Mouse (Mus musculus) bone marrow macrophage, adult 2 months (primary cell): ENCODE data around the gene Armcx3. TPM values are rescaled to one million over a fixed set of nuclear protein-coding genes. Genes with fewer than 3 reads are reported as not detected.
"Not testable (repeated sequence)": the region's sequence is repeated elsewhere in the genome, so short reads cannot be mapped to it uniquely, and the experiment has no call there.

Source experiments
- H3K27ac ChIP-seq: 2 replicates; pipeline ENCODE4 v1.5.1; 2012; ENCODE audit warnings: low read depth, low read length; ENCODE audit not compliant: insufficient read depth
- H3K4me1 ChIP-seq: 2 replicates; pipeline ENCODE4 v1.6.1; 2012; ENCODE audit warnings: low read length; ENCODE audit not compliant: control insufficient read depth, insufficient read depth
- H3K4me3 ChIP-seq: 2 replicates; pipeline ENCODE4 v1.5.1; 2012; ENCODE audit warnings: mild to moderate bottlenecking, low read length, moderate library complexity; ENCODE audit not compliant: insufficient read depth
- CTCF ChIP-seq: IDR thresholded peaks from 2 replicates; pipeline ENCODE4 v1.5.1; 2012; ENCODE audit warnings: low read depth, mild to moderate bottlenecking, low read length, moderate library complexity
- POLR2A ChIP-seq: IDR thresholded peaks from 2 replicates; pipeline ENCODE4 v1.6.1; 2012; ENCODE audit warnings: mild to moderate bottlenecking, low read depth, low read length, borderline replicate concordance
- polyA plus RNA-seq: library from polyadenylated mRNA; stranded (reverse); fragments of >200 nt; gene quantifications from 2 replicates; pipeline ENCODE4 v1.2.4, GENCODE M21; 2012; ENCODE audit not compliant: missing spikeins, insufficient read depth, insufficient read length

The Armcx3 gene
- polyA plus RNA-seq, 1 experiment: 40.6 TPM

DNA sequence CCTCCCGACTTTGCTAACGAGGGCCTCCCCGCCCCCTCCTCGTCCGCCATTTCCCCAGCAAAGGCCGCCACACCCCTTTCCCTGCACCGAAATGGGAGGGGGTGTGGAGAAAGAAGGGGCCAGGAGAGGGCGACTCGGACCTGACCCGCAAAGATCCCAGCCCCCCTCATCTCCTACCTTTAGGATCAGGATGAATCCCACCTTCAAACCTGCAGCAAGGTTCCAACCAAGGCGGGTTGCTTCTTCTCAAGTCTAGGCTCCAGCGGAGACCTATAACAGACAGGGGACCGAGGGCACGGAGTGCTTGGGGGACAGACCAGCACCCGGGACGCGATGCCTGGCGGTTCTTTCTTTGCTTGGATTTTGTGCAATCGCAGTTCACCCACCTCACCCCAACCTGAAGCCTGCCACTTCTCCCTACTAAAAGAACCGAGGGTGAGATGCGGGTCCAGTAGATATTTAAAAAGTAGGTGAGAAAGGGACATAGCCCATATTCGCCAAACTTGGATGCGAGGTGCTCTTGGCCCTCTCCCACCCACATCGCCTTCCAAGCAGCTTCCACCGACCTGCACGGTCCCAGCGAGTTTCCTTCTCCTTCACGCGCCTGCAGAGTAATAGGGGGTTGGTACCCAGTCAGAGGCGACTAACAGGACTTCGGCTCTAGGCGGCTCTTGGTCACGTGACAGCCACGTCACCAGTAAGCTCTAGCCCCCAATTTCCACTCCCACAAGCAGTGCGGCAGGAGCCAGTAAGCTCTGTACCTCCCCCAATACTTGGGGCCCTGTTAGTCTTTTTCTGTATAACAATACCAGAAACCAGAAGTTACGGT lies 5.4 kb upstream of the Armcx3 start, which contains the start of gene Armcx6:
TSS of gene Armcx6 (minus strand) at position 654 of the 829 bp plus-strand sequence.
- H3K4me1 ChIP-seq: no peaks in the 10 kb centered on the region
- H3K4me3 ChIP-seq: peak within 1 kb of the TSS; percentile 53
- no peak within 1 kb of the TSS for H3K27ac ChIP-seq
- TF ChIP-seq CTCF (no peak), POLR2A (no peak)

DNA sequence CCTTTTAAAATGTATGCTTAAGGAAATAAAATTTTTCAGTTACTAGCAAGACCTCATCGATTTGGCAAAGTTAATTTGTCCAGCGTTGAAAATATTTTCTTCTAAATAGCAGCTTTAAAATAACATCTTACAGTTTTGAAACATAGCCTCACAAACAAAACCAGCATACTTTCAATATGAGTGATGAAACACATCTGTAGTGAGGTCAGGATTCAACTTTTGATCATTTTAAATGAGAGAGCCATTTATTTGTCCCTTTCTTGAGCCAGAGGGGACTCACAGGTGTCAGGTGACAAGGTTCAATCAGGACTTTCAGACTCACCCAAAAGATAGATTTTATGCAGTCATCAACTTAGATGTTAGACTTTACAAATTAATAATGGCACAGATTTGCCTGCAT lies 4.5 kb upstream of the Armcx3 start:
- Histone ChIP-seq H3K27ac (no peak overlapping the region), H3K4me1 (no peaks in the 10 kb centered on the region), H3K4me3 (no peak overlapping the region)
- TF ChIP-seq CTCF (no peak), POLR2A (no peak)

DNA sequence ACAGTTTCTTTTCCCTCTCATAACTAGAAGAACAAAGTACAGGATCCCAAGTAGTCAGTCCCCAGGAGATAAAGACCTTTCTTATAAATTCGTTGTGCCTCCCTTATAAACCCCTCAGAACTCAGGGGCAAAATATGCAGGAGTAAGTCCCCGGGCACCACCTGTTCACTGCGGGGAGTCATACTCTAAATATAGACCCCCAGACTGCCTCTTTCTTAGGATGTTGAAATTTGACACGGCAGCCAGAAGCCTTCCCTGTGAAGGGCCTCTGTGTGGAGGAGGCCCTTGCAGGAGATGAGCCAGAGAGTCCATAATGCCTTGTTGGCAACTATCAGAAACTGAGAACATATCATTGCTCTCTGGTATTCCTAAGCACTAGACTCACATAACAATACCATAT lies 3.8 kb upstream of the Armcx3 start:
- no peak overlapping the region for H3K27ac ChIP-seq
- H3K4me3 ChIP-seq: no peak overlapping the region
- 0 out of 2 replicates have a peak, but pooled peaks cover under 1% of the 10 kb centered on the region for H3K4me1 ChIP-seq
- TF ChIP-seq CTCF: no peak
- TF ChIP-seq POLR2A: no peak

DNA sequence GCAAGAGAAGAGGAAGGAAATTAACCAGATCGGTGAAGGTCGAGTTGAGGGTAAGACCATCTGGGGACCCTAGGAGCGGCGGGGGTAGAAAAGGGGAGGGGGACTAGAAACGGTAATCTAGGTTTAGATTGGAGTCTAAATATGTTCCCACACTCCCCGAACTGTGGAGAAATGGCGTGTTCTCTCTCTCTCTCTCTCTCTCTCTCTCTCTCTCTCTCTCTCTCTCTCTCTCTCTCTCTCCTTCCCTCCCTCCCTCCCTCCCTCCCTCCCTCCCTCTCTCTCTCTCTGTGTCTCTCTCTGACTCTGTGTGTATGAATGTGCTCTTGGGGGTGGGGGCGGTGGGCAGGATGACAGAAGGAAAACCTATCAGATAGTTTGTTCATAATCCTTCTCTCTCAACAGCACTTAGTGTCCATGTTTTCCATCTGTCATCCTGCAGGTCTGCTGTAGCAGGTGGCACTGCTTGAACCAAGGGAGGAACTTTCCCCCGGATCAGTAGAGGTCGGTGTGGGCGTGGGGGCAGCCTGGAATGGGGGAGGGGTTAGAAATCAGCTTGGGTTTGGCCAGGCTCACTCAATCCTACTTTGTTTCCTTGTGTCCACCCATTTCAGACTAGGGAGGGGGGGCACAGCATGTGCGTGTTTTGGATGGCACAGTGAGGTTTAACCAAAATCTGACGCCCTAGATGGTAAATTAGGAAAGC lies 1.0 kb downstream of the Armcx3 start:
- no peak for TF ChIP-seq POLR2A
- no peak for TF ChIP-seq CTCF
- Histone ChIP-seq H3K4me1 (0 out of 2 replicates have a peak, but pooled peaks cover 3% of the 10 kb centered on the region), H3K4me3 (peak overlapping the region; percentile 90), H3K27ac (no peak overlapping the region)

DNA sequence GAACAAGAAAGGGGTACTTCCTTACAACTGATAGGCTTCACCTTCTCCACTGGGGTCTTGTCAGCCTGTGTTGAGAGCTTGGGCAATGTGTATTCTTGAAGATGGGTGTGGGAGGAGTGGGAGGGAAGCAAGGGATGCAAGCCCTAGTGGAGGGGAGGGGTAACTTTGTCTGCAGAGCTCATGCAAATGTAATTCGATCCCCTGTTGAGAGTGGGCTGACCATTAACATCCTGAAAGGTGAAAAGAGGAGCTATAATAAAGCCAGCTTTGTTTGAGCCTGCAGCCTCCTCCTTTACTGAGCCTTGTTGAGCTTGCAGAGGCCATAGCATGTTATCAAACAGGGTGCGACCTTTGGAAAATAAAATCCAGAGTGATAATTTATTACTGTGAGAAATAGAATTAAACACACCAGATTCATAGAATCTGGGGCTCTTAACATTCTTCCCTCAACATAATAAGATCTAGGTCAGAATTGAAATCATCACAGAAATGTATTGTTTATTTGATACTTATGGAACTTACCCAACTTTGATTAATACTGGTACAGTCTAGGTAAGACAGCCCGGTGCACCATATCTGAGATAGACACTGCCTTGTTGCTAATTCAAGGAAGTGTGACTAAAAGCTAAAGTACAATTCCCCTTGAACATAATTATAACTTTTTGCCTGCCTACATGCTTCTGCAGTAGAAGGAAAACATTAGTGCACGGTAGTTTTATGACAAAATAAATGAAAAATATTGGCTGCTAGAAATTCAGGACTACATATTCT lies 7.2 kb downstream of the Armcx3 start:
- H3K27ac ChIP-seq, H3K4me1 ChIP-seq, H3K4me3 ChIP-seq: not testable (repeated sequence)

DNA sequence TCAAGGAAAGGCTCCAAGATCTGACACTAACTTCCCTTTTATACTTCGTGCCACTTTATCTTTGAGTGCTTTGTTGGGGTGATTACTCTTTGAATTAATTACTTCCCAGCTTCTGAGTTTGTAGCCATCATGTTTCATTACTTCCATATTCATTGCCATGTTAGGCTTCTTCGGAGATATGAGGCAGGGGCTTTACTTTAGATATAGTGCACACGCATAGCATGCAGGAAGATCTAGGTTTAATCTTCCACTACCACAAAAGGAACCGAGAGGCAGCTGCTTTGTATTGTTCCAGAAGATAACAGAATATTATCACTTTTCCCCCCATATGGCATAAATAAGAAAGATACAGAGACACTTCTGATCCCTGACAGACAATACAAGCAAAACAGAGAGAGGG lies 31.3 kb downstream of the Armcx3 start:
- Histone ChIP-seq H3K4me1 (no peaks in the 10 kb centered on the region), H3K27ac (no peak overlapping the region), H3K4me3 (no peak overlapping the region)
- TF ChIP-seq CTCF: no peak
- TF ChIP-seq POLR2A: no peak

DNA sequence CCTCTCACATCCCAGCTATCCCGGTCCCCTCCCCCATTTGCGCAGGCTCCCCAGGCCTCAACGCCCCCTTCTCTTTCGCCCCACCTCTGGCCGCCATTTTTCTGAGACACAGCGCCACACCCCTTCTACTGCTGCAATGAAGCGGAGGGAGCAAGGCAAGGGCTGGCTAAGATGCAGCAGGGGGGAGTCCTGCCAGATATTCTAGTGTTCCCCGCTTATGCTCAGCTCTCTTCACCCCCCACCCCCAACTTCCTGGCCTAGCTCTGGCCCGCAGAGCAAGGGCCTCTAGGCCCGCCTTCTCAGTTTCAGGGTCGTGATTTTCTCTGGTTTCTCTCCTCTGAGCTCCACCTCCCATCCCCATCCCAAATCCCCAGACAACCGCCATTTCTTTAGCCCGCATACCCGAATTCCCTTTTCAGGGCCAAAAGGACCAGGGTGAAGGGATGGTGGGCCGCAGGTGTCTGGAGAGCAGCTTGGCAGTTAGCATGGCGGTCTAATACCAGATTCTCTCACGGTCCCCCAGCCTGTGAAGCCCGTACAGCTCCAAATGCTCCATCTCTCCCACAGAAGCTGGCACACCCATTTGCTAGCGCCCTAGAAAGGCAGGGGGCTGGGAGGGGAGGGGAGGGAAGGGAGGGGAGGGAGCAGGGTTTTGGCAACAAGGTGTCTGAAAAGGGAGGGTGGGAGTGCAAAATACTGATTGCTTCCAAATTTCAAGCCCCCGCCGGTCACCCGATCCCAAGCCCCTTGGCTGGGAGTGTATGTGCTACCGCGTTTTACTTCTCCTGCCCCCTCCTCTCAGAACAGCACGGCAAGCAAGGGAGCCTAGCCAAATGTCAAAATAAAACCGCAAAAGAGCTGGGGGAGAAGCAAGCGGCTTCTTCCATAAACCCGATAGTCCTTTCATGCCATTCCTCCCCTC lies 51.7 kb downstream of the Armcx3 start:
- Histone ChIP-seq H3K27ac (no peak overlapping the region), H3K4me3 (peak overlapping the region; percentile 36), H3K4me1 (no peaks in the 10 kb centered on the region)
- TF ChIP-seq CTCF (no peak), POLR2A (no peak)

DNA sequence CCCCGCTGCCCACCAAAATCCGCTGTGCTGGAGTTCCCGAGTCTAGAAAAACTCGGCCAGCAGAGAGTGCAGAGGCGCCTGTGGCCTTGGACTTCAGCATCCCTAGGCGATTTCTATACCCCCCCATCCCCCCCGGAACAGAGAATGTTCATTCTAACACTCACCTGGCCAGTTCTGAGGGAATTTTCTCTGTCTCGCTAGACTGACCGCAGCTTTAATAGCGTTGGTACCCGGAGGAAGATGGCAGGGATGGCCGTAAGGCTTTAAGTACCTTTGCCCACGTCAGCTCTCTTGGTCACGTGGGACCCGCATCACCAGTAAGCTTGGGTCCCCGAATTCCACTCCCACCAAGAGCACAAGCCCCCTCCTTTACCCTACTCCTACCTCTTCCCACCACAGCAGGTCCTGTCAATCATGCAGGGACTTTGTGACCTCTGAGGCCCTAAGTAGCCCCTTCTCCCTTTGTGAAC lies 52.4 kb downstream of the Armcx3 start, which contains the start of gene Armcx2:
TSS of gene Armcx2 (minus strand) at position 467 of the 470 bp plus-strand sequence.
- Histone ChIP-seq H3K4me3 (peak within 1 kb of the TSS; percentile 36), H3K4me1 (no peaks in the 10 kb centered on the region), H3K27ac (no peak within 1 kb of the TSS)
- TF ChIP-seq POLR2A (no peak), CTCF (no peak)

Other genes with a start within 250 kb of the Armcx3 start
- 6.9 and 7.4 TPM in 2 replicates for gene Timm8a1, start 214.7 kb upstream of the Armcx3 start, polyA plus RNA-seq
- gene Btk, start 173.0 kb upstream of the Armcx3 start, polyA plus RNA-seq: 73.8 and 74.3 TPM in 2 replicates
- gene Rpl36a, start 170.9 kb upstream of the Armcx3 start, polyA plus RNA-seq: 520 and 660 TPM in 2 replicates
- 50.1 and 57.5 TPM in 2 replicates for gene Gla, start 155.5 kb upstream of the Armcx3 start, polyA plus RNA-seq
- 105 TPM in 2 replicates for gene Hnrnph2, start 155.4 kb upstream of the Armcx3 start, polyA plus RNA-seq
- gene Armcx4, start 70.1 kb upstream of the Armcx3 start, polyA plus RNA-seq: 0.09 TPM in 1 of 2 replicates, not detected in the other
- gene Armcx1, start 38.6 kb upstream of the Armcx3 start, polyA plus RNA-seq: 0.77 TPM in 1 of 2 replicates, not detected in the other
- 1.3 and 1.9 TPM in 2 replicates for gene Armcx6, start 5.2 kb upstream of the Armcx3 start, polyA plus RNA-seq
- gene Armcx2, start 52.6 kb downstream of the Armcx3 start, polyA plus RNA-seq: 0.63 and 0.64 TPM in 2 replicates
- 0.47 and 0.73 TPM in 2 replicates for gene Nxf2, start 208.2 kb downstream of the Armcx3 start, polyA plus RNA-seq